Mouse (Mus musculus): ENCODE data around the gene AC124108.1. TPM values are rescaled to one million over a fixed set of nuclear protein-coding genes. Genes with fewer than 3 reads are reported as not detected.

The AC124108.1 gene
- polyA plus RNA-seq (2016; fragmentation: Nextera tagmentation; extraction: Ambion mirVana) = 0.20 and 0.45 TPM in 2 replicates

DNA sequence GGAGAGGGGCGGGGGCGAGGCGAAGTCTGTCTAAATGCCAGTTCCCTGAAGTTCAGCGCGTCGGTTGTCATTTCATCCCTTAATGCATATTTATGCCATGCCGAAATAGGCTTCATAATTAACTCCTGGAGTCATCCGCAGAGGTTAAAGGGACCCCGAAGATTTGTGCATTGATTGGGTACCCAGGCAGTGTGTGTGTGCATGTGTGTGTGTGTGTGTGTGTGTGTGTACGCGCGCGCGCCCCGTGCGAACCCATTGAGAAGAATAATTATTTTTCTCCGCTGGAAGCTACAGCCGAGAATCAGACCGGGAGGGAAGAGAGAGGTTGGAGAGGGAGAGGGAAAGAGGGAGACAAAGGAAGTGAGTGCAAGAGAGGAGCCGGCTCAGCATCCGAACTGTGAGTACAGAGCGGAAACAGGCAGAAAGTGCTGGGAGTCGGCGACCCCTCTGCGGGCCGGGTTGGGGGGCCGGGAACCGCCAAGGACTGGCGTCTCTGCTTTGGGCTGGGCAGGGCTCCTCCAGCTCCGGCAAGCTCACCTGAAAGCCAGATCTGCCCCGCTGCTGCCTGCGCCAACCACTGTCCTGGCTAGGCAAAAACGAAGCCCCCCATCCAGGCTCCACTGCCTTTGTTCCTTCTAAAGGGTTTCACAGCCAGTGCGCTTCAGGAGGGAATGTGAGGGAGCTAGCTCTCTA is at the start of gene AC124108.1, which contains the start of gene Lemd1:
Gene AC124108.1 (plus strand): TSS at position 365 of the 693 bp plus-strand sequence.
Gene Lemd1 (plus strand): TSS at position 339 of the 693 bp plus-strand sequence.
- peak within 1 kb of the TSS; percentile 94 for H3K4me2 ChIP-seq
- no peaks in the 10 kb centered on the region for H3K9me3 ChIP-seq
- no peak for ATAC-seq (ENCODE audit: insufficient number of reproducible peaks, insufficient read depth, low FRiP score, low TSS enrichment, low read depth)
- no peaks in the 10 kb centered on the region for H3K36me3 ChIP-seq
- 1% methylated on average over 34 of the region's 34 CpGs for WGBS
- H3K4me1 ChIP-seq (replicated peaks) = peaks cover 48% of the 10 kb centered on the region
- H3K27ac ChIP-seq = 0 out of 2 replicates have a peak within 1 kb of the TSS, but pooled peaks have one; percentile 35
- H3K4me3 ChIP-seq (replicated peaks) = peak within 1 kb of the TSS; percentile 63
- H3K27me3 ChIP-seq = peaks cover 85% of the 10 kb centered on the region
- H3K9ac ChIP-seq (replicated peaks) = peak within 1 kb of the TSS; percentile 67

DNA sequence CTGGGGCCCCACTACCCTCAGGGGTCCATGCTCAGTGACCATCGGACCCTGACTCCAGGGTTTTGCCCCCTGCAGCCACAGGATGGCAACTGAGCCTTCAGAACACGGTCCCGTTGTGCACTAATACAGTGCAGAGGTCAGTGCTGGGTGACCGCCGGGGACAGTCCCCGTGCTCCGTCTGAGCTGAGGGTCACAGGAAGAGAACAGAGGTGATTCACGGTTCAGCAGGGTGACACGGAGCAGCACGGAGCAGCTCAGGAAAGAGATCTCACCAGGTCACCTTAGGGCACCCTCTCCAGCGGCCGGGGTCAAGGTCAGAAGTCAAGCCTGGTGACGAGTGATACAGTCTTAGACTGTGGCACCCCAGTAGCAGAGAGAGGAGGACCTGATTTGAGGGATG is 49.5 kb upstream of the AC124108.1 start:
- no peaks in the 10 kb centered on the region for H3K9me3 ChIP-seq
- no peak overlapping the region for H3K9ac ChIP-seq (replicated peaks)
- no peak for ATAC-seq (ENCODE audit: insufficient number of reproducible peaks, insufficient read depth, low FRiP score, low TSS enrichment, low read depth)
- H3K27me3 ChIP-seq = peaks cover 34% of the 10 kb centered on the region
- H3K36me3 ChIP-seq = no peaks in the 10 kb centered on the region
- no peak overlapping the region for H3K4me2 ChIP-seq
- H3K4me3 ChIP-seq (replicated peaks) = no peak overlapping the region
- peaks cover 25% of the 10 kb centered on the region for H3K4me1 ChIP-seq (replicated peaks)
- no peak overlapping the region for H3K27ac ChIP-seq
- WGBS = 51% methylated on average over 13 of the region's 13 CpGs

DNA sequence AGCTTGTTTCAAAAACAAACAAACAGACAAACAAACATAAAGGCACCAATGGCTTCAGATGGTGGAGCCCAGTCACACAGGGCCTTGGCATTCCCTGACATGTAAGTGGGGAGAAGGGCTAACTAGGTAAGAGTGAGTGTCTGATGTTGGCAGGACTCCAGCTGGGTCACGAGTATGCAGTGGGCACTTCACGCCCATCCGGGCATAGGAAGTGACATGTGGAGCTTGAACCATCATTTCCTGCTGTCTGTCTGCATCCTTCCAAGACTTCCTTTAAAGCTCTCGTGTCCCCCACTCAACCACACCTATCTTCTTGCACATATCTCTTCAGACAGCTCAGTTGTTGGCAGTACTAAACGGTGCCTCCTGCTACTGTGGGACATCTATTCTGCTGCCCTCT is 48.2 kb upstream of the AC124108.1 start:
- Histone ChIP-seq H3K9me3 (no peaks in the 10 kb centered on the region), H3K4me2 (no peak overlapping the region), H3K9ac (replicated peaks) (no peak overlapping the region), H3K36me3 (no peaks in the 10 kb centered on the region), H3K4me1 (replicated peaks) (peaks cover 24% of the 10 kb centered on the region), H3K27ac (no peak overlapping the region), H3K27me3 (peaks cover 27% of the 10 kb centered on the region), H3K4me3 (replicated peaks) (no peak overlapping the region)
- no peak for ATAC-seq (ENCODE audit: insufficient number of reproducible peaks, insufficient read depth, low FRiP score, low TSS enrichment, low read depth)
- WGBS = 72% methylated on average over 5 of the region's 5 CpGs

DNA sequence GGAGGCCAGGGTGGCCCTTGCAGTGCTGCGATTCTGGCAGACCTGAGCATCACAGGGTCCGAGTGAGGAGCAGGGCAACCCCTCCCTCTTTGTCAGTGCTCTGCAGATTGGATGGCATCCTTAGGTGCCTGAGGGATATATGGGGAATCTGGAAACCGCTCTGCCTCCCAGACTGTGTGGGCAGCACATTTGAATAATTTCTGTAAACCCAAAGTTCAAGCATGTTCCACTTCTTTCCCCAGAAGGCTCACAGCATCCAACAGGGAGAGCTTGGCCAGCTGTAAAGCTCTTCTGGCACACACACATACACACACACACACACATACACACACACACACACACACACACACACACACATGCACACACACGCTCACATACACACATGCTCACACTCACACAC is 47.5 kb upstream of the AC124108.1 start:
- WGBS = 61% methylated on average over 4 of the region's 4 CpGs
- H3K4me2 ChIP-seq = no peak overlapping the region
- H3K9me3 ChIP-seq = no peaks in the 10 kb centered on the region
- ATAC-seq (ENCODE audit: insufficient number of reproducible peaks, insufficient read depth, low FRiP score, low TSS enrichment, low read depth) = no peak
- H3K27me3 ChIP-seq = peaks cover 21% of the 10 kb centered on the region
- no peaks in the 10 kb centered on the region for H3K36me3 ChIP-seq
- H3K4me1 ChIP-seq (replicated peaks) = peaks cover 18% of the 10 kb centered on the region
- H3K27ac ChIP-seq = no peak overlapping the region
- no peak overlapping the region for H3K9ac ChIP-seq (replicated peaks)
- no peak overlapping the region for H3K4me3 ChIP-seq (replicated peaks)

DNA sequence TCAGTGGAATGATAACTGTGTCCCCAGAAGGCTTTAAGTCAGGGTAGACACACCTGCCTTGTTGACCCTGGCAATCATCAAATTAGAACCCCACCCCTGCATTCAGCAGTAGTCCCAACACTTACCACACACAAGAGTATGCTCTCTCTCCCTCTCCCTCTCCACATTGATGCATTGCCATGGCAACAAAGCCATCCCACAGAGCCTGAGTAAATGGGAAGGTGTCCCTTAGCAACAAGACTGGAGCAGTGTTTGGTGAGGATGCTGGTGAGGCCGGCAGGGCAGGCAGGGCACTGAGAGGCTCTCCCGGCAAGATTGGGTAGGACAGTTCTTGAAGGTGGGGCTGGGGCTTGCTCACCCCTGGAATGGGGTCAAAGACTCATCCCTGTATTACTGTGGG is 47.0 kb upstream of the AC124108.1 start:
- no peak overlapping the region for H3K27ac ChIP-seq
- ATAC-seq (ENCODE audit: insufficient number of reproducible peaks, insufficient read depth, low FRiP score, low TSS enrichment, low read depth) = no peak

DNA sequence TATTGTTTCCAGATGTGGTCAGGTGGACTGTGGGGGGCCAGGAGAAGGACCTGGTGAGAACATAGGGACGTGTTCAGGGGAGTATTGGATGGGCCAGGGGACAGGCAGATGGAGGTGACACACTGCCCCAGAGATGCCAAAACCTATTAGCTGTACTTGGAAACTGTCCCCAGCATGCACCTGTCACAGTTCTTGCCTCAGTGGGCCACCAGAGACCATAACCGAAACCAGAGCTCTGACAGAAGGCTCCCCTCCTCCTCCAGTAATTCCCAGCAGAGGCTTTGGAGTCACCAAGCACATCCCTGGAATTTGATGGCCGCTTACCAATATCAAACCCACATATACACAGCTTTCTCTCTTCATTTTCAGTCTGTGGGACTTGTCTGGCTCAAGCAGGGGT is 46.4 kb upstream of the AC124108.1 start:
- 75% methylated on average over 3 of the region's 3 CpGs for WGBS
- Histone ChIP-seq H3K36me3 (no peaks in the 10 kb centered on the region), H3K27me3 (peaks cover 16% of the 10 kb centered on the region), H3K4me2 (no peak overlapping the region), H3K9me3 (no peaks in the 10 kb centered on the region), H3K4me1 (replicated peaks) (peaks cover 7% of the 10 kb centered on the region), H3K4me3 (replicated peaks) (no peak overlapping the region), H3K9ac (replicated peaks) (no peak overlapping the region), H3K27ac (no peak overlapping the region)
- no peak for ATAC-seq (ENCODE audit: insufficient number of reproducible peaks, insufficient read depth, low FRiP score, low TSS enrichment, low read depth)

More for the DNA sequence above, 47.0 kb upstream of the AC124108.1 start:
- H3K4me3 ChIP-seq (replicated peaks) = no peak overlapping the region
- H3K36me3 ChIP-seq = no peaks in the 10 kb centered on the region
- H3K4me2 ChIP-seq = no peak overlapping the region
- H3K27me3 ChIP-seq = peaks cover 16% of the 10 kb centered on the region
- H3K9me3 ChIP-seq = no peaks in the 10 kb centered on the region
- WGBS = 32% methylated on average over 2 of the region's 2 CpGs
- no peak overlapping the region for H3K9ac ChIP-seq (replicated peaks)
- peaks cover 13% of the 10 kb centered on the region for H3K4me1 ChIP-seq (replicated peaks)

DNA sequence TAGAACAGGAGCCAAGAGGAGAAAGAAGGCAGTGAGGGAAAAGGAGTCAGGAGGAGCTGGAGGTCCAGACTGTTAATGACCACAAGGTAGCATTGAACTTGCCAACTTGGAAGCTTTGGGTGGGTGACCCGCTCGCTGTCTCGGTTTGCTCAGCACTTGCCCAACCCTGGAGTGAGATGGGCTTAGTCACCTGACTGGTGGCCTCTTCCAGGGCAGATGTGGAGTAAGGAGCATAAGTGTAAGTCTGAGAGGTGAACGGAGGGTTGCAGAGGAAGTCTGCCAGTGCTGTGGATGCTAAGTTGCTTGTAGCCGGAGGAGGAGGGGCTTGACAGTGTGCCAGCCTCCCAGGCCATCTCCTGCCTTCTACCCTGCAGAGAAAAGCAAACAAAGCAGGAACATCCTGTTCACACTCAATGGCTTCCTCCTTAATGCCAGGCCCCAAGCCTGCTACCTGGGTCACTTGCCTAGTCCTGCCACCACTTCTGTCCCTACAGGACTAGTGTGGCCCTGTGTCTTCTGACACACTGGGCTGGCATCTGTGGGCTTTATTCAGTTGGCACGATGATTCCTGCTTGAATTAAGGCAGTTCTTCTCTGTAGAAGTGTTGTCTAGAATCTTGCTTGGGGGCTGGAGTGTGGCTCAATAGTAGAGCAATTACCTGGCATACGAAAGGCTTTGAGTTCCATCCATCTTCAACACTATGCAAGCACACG is 45.1 kb upstream of the AC124108.1 start:
- Histone ChIP-seq H3K27ac (no peak overlapping the region), H3K27me3 (peaks cover 17% of the 10 kb centered on the region), H3K9ac (replicated peaks) (no peak overlapping the region), H3K4me1 (replicated peaks) (peaks cover 5% of the 10 kb centered on the region), H3K36me3 (no peaks in the 10 kb centered on the region), H3K9me3 (no peaks in the 10 kb centered on the region), H3K4me3 (replicated peaks) (no peak overlapping the region), H3K4me2 (no peak overlapping the region)
- 91% methylated on average over 8 of the region's 8 CpGs for WGBS
- ATAC-seq (ENCODE audit: insufficient number of reproducible peaks, insufficient read depth, low FRiP score, low TSS enrichment, low read depth) = no peak

DNA sequence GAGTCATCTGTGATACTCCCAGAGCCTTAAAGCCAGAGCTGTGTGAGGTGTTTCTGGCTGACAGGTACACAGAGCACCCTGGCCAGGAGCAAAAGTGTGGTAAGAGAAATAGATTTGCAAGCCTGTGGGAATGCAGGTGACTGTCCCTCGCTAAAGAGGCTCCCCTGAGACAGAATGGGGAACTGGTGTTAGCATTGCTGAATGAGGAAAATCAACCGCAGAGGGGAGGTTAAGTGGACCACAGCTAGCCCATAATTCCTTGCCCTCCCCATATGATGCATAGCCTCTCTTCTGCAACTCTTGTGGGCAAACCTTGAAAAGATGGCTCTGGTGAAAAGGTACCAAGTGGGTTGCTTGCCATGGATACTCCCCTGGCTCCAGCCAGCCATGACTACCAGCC is 41.8 kb upstream of the AC124108.1 start:
- peaks cover 10% of the 10 kb centered on the region for H3K27me3 ChIP-seq
- no peaks in the 10 kb centered on the region for H3K9me3 ChIP-seq
- no peak overlapping the region for H3K4me3 ChIP-seq (replicated peaks)
- H3K9ac ChIP-seq (replicated peaks) = no peak overlapping the region
- 44% methylated on average over 2 of the region's 2 CpGs for WGBS
- no peak overlapping the region for H3K27ac ChIP-seq
- 0 out of 2 replicates have a peak, but pooled peaks cover 4% of the 10 kb centered on the region for H3K4me1 ChIP-seq (replicated peaks)
- H3K36me3 ChIP-seq = no peaks in the 10 kb centered on the region
- no peak for ATAC-seq (ENCODE audit: insufficient number of reproducible peaks, insufficient read depth, low FRiP score, low TSS enrichment, low read depth)
- H3K4me2 ChIP-seq = no peak overlapping the region

DNA sequence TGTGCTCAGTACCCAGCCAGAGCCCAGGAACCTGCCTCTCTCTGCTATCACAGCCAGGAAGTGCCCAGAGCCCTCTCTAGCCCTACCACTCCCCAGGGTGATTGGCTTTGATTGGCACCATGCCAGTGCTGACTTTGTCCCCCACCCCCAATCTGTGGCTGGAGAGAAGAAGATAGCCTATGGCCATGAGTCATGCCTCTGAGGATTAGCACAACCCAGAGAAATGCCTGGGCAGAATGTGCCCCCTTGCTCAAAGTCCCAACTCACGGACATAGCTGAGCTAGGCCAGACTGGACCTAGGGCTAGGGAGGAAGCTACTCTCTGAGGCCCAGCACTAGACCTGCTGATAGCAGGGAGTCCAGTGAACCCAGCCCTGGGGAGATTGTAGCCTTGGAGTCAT is 41.1 kb upstream of the AC124108.1 start:
- Histone ChIP-seq H3K4me2 (no peak overlapping the region), H3K36me3 (no peaks in the 10 kb centered on the region), H3K9me3 (no peaks in the 10 kb centered on the region), H3K9ac (replicated peaks) (no peak overlapping the region), H3K4me1 (replicated peaks) (0 out of 2 replicates have a peak, but pooled peaks cover 4% of the 10 kb centered on the region), H3K4me3 (replicated peaks) (no peak overlapping the region), H3K27ac (no peak overlapping the region), H3K27me3 (peaks cover 10% of the 10 kb centered on the region)
- ATAC-seq (ENCODE audit: insufficient number of reproducible peaks, insufficient read depth, low FRiP score, low TSS enrichment, low read depth) = no peak
- WGBS = 65% methylated on average over 1 of the region's 1 CpGs

DNA sequence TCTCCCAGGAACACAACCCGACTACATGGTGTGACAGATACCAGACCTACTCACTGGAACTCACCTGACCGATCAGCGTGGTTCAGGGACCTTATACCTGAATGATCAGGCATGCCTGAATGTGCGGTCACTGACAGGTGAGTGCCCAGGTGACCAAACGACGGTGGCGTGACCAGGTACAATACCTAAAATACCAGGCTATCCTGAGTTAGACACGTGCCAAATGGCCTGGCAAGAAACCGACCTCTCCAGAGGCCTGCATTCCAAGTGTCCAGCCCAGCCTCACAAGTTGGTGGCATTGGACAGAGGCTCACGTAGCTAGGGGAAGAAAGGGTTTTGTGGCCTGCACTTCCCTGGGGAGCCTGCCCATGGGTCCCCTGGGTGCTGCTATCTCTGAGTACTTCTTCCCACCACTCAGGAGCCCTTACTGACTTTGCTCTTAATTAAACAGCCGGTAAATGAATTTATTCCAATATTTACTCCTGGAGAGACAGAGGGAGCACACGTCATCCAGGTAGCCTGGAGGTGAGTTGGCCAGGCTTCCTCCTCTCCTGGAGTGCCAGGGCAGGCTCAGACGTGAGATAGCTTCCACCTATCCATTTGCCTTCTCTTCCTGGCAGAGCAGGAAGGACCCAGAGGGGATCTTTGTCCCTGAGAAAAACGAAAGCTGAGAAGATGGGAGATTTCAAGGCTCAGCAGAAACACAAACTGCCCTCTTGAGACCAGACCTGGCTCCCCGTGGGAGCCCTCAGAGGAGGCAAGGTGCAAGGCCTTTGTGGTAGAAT is 40.2 kb upstream of the AC124108.1 start:
- Histone ChIP-seq H3K4me1 (replicated peaks) (0 out of 2 replicates have a peak, but pooled peaks cover 4% of the 10 kb centered on the region), H3K4me3 (replicated peaks) (no peak overlapping the region), H3K36me3 (no peaks in the 10 kb centered on the region), H3K9ac (replicated peaks) (no peak overlapping the region), H3K9me3 (no peaks in the 10 kb centered on the region), H3K27me3 (peaks cover 10% of the 10 kb centered on the region), H3K27ac (no peak overlapping the region), H3K4me2 (no peak overlapping the region)
- WGBS = 71% methylated on average over 15 of the region's 15 CpGs
- ATAC-seq (ENCODE audit: insufficient number of reproducible peaks, insufficient read depth, low FRiP score, low TSS enrichment, low read depth) = no peak

DNA sequence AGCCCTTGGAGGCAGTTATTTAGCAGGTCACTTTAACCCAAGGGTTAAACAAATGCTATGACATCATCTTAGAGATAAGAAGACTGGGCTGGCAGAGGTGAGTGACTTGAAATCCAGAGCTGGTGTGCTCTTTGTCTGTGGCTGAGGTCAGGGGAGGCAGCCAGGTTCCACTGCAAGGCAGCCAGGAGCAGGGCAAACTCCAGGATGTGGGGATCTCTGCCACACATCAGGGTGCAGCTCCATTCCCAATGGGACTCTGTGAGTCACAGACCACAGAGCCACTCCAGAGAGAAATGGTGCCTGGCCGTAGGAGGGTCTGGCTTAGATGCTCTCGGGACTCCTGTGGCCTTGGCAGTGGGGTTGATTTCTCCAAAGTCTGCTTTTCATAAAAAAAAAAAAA is 39.3 kb upstream of the AC124108.1 start:
- Histone ChIP-seq H3K4me1 (replicated peaks) (0 out of 2 replicates have a peak, but pooled peaks cover 4% of the 10 kb centered on the region), H3K4me3 (replicated peaks) (no peak overlapping the region), H3K4me2 (no peak overlapping the region), H3K9ac (replicated peaks) (no peak overlapping the region), H3K27me3 (peaks cover 10% of the 10 kb centered on the region), H3K9me3 (no peaks in the 10 kb centered on the region), H3K27ac (no peak overlapping the region), H3K36me3 (no peaks in the 10 kb centered on the region)
- WGBS = 52% methylated on average over 2 of the region's 2 CpGs
- ATAC-seq (ENCODE audit: insufficient number of reproducible peaks, insufficient read depth, low FRiP score, low TSS enrichment, low read depth) = no peak

All from limb, embryonic 12.5 days (tissue).